Mouse (Mus musculus) neural tube, embryonic 11.5 days (tissue): ENCODE measurements at regions not wholly inside any gene's neighbourhood (a gene's known extent, or its start where the extent isn't known, plus 50 kb on each side); places are given as distances from the start of the nearest gene placed in this dataset.

Experiments
- ATAC-seq: fragments of 200-750 bp; cut with Nextera tagmentation; 2 replicates; pipeline ENCODE4 v1.8.0; 2017; ENCODE audit warnings: moderate number of reproducible peaks, mild to moderate bottlenecking, moderate TSS enrichment, moderate library complexity; ENCODE audit not compliant: insufficient read depth, low FRiP score, low TSS enrichment
- DNase-seq: peaks from one replicate; pipeline ENCODE4 v3.0.0-alpha.2; 2015; ENCODE audit warnings: low spot score
- H3K27ac ChIP-seq: fragments of 300-500 bp; sonication (generic); 2 replicates; pipeline ENCODE4 v1.5.1; 2014; ENCODE audit warnings: low read depth, mild to moderate bottlenecking, low read length
- H3K27me3 ChIP-seq: fragments of 300-500 bp; sonication (generic); 2 replicates; pipeline ENCODE4 v1.6.1; 2014; ENCODE audit warnings: mild to moderate bottlenecking, low read length, mixed read lengths; ENCODE audit not compliant: control insufficient read depth, insufficient read depth
- H3K36me3 ChIP-seq: fragments of 300-500 bp; sonication (generic); 2 replicates; pipeline ENCODE4 v1.6.1; 2014; ENCODE audit warnings: mild to moderate bottlenecking, low read length, moderate library complexity, mixed read lengths; ENCODE audit not compliant: control insufficient read depth, insufficient read depth
- H3K4me1 ChIP-seq: fragments of 300-500 bp; sonication (generic); 2 replicates; pipeline ENCODE4 v1.6.1; 2014; ENCODE audit warnings: low read length, mixed read lengths; ENCODE audit not compliant: control insufficient read depth, insufficient read depth
- H3K4me2 ChIP-seq: fragments of 300-500 bp; sonication (generic); 2 replicates; pipeline ENCODE4 v1.6.1; 2014; ENCODE audit warnings: low read depth, mild to moderate bottlenecking, moderate library complexity
- H3K4me3 ChIP-seq: fragments of 300-500 bp; sonication (generic); 2 replicates; pipeline ENCODE4 v1.5.1; 2014; ENCODE audit warnings: low read depth, low read length
- H3K9ac ChIP-seq: fragments of 300-500 bp; sonication (generic); 2 replicates; pipeline ENCODE4 v1.6.1; 2014; ENCODE audit warnings: mild to moderate bottlenecking, low read length
- H3K9me3 ChIP-seq: fragments of 300-500 bp; sonication (generic); 2 replicates; pipeline ENCODE4 v1.6.1; 2016; ENCODE audit warnings: low read length; ENCODE audit not compliant: control insufficient read depth
- WGBS: fragments of 180-500 bp; shearing (Covaris S2); extraction: QIAGEN DNeasy Blood & Tissue Kit; methylation state at CpG from one replicate; pipeline ENCODE4 v1.1.7; 2014; 5-methylcytosine and 5-hydroxymethylcytosine counted together

DNA sequence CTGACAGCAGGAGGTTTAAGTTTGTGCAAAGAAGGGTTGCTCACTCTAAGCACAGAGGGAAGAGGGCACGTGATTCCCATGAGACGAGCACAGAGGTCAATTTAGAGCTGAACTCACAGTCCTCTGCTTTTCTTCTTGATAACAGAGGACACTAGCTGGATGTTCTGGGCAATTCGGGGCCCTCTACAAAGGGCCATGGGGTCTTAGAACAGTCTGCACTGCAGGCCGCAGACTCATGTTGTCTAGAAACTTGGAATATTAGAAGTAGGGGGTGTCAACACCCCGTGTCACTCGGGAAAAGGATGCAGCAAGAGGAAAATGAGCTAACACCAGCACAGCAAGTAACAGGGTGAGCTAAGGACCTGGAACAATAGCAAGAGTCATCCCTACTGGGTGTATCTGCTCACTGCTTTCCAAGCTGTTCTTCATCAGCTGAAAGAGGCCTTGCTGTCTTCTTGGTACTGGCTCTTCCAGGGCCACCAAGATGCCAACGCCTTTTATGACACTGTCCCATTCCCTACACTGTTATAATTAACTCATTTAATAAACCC, 58.5 kb upstream of the Gm45716 start:
- DNase-seq (no peak), ATAC-seq (no peak)
- H3K9ac ChIP-seq, result no peak overlapping the region
- 73% methylated on average over 7 of the region's 7 CpGs for WGBS
- no peaks in the 10 kb centered on the region for H3K4me1 ChIP-seq
- H3K4me3 ChIP-seq, result no peak overlapping the region
- no peaks in the 10 kb centered on the region for H3K27me3 ChIP-seq
- no peaks in the 10 kb centered on the region for H3K9me3 ChIP-seq
- no peaks in the 10 kb centered on the region for H3K36me3 ChIP-seq
- no peak overlapping the region for H3K27ac ChIP-seq
- H3K4me2 ChIP-seq, result no peak overlapping the region

DNA sequence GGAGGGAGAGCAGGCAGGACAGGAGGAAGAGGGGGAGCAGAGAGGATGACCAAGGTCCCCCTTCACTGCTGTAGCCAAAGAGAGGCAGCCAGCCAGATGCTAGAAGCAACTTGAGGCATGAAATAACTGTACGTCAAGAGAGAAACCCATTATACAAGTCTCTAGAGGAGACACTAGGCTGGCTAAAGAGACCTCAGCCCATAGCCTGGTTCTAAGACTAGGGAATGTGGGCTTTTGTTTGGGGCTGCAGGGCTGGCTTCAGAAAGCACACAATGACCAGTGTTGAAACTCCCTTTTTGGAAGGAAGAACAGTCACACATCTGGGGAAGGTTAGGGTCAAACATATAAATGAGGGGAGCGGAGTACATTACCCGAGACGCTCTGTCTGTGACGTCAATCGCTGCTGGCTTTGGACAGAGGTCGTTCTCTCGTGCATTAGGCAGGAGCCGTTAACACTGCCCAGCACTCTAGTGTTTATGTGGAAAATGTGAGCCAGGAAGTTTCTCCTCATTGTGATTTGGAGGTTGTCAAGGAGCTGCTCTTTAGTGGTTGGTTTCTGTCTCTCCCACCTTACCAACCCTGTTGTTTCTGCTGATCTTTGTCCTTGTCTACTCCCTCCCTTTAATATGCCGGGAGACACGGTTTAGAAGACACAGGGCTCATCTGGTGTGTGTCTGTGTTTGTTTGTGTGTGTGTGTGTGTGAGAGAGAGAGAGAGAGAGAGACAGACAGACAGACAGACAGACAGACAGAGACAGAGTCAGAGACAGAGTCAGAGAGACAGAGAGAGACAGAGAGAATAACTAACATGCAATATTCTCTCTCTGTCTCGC, 57.5 kb upstream of the Gm45716 start:
- H3K36me3 ChIP-seq, result no peaks in the 10 kb centered on the region
- no peaks in the 10 kb centered on the region for H3K27me3 ChIP-seq
- 40% methylated on average over 12 of the region's 12 CpGs for WGBS
- H3K27ac ChIP-seq, result 0 out of 2 replicates have a peak overlapping the region, but pooled peaks have one; percentile 27
- ATAC-seq (no peak), DNase-seq (no peak)
- H3K4me1 ChIP-seq, result no peaks in the 10 kb centered on the region
- no peaks in the 10 kb centered on the region for H3K9me3 ChIP-seq
- H3K9ac ChIP-seq, result no peak overlapping the region
- H3K4me3 ChIP-seq, result no peak overlapping the region
- H3K4me2 ChIP-seq, result no peak overlapping the region

DNA sequence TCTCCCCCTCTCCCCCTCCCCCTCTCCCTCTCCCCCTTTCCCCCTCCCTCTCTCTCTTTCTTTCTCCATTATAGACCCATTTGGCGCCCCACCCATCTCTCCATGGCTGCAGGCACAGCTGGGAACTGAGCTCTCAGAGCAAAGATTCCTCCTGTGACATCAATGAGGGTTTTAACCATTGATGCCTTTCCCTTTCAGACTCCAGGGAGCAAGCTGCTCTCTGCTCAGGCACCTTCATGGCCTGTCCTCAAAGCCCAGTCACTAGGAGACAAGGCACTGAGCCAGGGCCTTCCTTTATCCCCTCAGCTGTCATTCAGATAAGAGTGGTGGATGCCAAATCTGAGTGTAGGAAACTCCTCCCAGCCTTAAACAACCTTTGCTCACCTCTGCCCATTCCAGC, 56.8 kb upstream of the Gm45716 start:
- ATAC-seq (no peak; the same call in 1 of the 2 replicates), DNase-seq (no peak)
- Histone ChIP-seq H3K4me3 (no peak overlapping the region), H3K9me3 (no peaks in the 10 kb centered on the region), H3K27ac (no peak overlapping the region), H3K36me3 (no peaks in the 10 kb centered on the region), H3K27me3 (no peaks in the 10 kb centered on the region), H3K4me2 (no peak overlapping the region), H3K4me1 (no peaks in the 10 kb centered on the region), H3K9ac (no peak overlapping the region)
- 0% methylated on average over 1 of the region's 1 CpGs for WGBS

DNA sequence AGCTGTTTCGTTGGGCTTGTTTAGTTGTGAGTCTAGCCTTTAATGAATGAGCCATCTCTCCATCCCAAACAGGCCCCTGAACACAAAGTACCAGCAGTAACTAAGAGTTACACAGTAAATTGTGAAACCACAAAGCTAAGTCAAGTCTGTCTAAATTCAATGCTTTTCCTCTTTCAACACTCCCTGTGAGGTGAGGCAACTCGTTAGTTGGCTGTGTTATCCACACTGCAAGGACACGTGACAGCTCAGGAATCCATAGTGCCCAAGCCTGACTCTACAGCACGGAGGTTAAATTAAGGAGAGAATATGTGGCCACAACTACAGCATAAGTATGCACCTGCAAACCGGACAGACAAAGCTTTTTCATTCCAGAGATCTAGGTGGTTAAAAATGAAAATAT, 54.9 kb upstream of the Gm45716 start:
- WGBS, result 88% methylated on average over 5 of the region's 5 CpGs
- H3K4me2 ChIP-seq, result no peak overlapping the region
- DNase-seq, result no peak
- H3K9me3 ChIP-seq, result no peaks in the 10 kb centered on the region
- H3K27ac ChIP-seq, result no peak overlapping the region
- no peak overlapping the region for H3K4me3 ChIP-seq
- H3K9ac ChIP-seq, result no peak overlapping the region
- no peaks in the 10 kb centered on the region for H3K36me3 ChIP-seq
- no peaks in the 10 kb centered on the region for H3K4me1 ChIP-seq
- ATAC-seq, result no peak
- H3K27me3 ChIP-seq, result no peaks in the 10 kb centered on the region

DNA sequence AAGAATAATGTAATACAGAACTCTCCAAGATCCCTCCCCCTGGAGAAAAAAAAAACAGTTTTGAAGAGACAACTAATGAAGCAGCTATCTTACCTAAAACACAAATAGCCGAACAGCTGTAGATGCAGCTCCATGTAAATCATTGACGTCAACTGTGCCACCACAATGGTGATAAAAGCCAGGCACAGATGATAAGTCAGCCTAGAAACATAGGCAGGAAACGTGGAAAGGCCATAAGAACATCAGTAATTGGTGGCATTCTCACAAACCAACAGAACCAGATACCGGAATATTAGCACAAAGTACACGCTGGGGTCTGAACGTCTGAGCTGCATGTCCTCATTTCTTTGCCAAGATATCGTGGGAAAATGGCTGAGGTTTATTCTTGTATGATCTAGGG, 51.2 kb upstream of the Gm45716 start:
- 89% methylated on average over 7 of the region's 7 CpGs for WGBS
- DNase-seq (no peak), ATAC-seq (no peak)
- Histone ChIP-seq H3K4me2 (no peak overlapping the region), H3K9me3 (no peaks in the 10 kb centered on the region), H3K36me3 (no peaks in the 10 kb centered on the region), H3K27ac (no peak overlapping the region), H3K27me3 (no peaks in the 10 kb centered on the region), H3K4me1 (no peaks in the 10 kb centered on the region), H3K4me3 (no peak overlapping the region), H3K9ac (no peak overlapping the region)
